Mouse (Mus musculus): ENCODE results near the gene Triap1.
"Not testable (repeated sequence)": the region's sequence is repeated elsewhere in the genome, so short reads cannot be mapped to it uniquely, and the experiment has no call there.

Gene Triap1

GRCm38 (mm10) chr5:115340007-115340406 lies 1.0 kb upstream of the Triap1 start:
- DNase-seq: no peak

DNA sequence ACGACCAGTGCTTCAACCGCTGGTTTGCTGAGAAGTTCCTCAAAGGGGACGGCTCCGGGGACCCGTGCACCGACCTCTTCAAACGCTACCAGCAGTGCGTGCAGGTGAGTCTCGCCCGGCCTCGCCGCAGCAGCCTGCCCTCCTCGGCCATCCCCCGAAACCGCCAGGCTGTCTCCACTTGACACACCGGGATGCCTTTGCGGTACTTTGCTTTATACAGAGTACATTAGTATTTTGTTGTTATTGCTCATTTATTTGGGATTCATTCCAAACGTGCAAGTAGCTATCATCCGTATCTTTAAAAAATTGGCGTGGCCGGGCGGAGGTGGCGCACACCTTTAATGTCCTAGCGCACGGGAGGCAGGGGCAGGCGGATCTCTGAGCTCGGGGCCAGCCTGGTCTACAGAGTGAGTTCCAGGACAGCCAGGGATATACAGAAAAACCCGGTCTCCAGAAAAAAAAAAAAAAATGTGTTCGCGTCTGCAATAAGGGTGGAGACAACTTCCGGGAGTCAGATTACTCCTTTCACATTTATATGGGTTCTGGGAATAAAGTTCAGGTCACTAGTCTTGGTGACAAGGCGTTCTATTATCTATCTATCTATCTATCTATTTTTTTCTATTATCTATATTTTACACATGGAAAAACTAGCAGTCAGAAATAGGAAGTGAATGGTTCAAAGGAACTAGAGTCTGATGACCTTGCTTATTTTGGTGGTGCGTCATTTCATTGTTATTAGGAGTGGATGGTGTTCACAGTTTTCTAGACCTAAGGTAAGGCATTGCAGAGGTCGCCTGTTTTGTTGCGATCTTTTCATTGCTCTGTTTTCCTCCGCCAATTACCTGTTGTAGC lies 515 bp downstream of the Triap1 start:
- no peak for DNase-seq

DNA sequence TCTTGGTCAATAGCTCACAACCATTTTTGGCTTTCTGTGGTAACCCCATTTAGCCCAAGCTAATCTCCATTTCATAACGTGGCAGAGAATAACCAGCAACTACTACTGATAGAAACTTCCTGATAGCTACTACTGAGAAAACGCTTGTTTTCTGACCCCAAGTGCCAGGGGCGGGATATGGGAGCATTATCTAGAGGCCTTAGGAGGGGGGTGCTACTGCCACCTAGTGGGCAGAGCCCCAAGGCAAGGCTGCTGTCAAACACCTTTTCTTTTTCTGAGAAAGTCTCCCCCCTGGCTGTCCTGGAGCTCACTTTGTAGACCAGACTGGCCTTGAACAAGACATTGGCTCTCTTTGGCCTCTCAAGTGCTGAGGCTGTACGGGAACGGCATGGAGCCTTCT lies 6.5 kb downstream of the Triap1 start:
- DNase-seq: peak; percentile 78

GRCm38 (mm10) chr5:115348546-115349224 lies 7.7 kb downstream of the Triap1 start, which contains the start of gene Cox6a1:
Gene Cox6a1 (minus strand): TSS chr5:115348981.
- DNase-seq: peak; percentile 99

DNA sequence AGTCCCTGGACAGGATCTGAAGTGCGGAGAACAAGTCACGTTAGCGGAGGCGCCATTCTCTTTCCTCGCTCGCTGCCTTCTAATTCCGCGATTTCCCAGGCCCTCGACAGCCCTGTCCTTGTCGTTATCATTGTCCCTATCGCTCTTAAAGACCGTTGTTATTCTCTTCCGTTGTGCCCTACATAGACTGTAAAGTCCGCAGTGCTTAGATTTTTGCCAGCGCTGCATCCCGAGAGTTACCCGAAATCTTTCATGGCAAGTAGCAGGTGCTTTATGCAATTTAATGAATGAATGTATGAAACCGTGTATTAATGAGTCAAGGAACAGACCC lies 8.2 kb downstream of the Triap1 start:
- no peak for DNase-seq

GRCm38 (mm10) chr5:115351348-115351747 lies 10.3 kb downstream of the Triap1 start:
- DNase-seq: no peak

GRCm38 (mm10) chr5:115355070-115355469 lies 14.0 kb downstream of the Triap1 start:
- DNase-seq: no peak

- peak; percentile 83 for DNase-seq
These were observed 17.8 kb downstream of the Triap1 start for GRCm38 (mm10) chr5:115358872-115359271.

DNA sequence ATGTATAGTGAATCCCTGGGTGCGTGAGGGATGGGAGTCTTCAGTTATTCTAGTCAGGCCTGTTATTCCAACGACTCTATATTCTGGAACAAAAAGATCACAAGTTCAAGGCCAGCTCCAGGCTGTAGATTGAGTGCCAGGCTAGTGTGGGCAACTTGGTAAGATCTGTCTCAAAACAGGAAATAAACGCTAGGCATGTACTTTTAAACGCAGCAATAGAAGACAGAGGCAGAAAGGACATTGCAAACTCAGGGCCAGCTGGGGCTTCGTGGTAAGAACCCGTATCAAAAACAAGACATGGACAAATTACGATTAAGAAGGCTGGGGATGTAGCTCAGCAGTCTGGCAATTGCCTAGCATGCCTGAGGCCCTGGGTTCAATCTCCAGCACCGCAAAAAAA lies 18.4 kb downstream of the Triap1 start:
- no peak for DNase-seq

- no peak for DNase-seq
These were observed 18.9 kb downstream of the Triap1 start for GRCm38 (mm10) chr5:115359851-115360372.

DNA sequence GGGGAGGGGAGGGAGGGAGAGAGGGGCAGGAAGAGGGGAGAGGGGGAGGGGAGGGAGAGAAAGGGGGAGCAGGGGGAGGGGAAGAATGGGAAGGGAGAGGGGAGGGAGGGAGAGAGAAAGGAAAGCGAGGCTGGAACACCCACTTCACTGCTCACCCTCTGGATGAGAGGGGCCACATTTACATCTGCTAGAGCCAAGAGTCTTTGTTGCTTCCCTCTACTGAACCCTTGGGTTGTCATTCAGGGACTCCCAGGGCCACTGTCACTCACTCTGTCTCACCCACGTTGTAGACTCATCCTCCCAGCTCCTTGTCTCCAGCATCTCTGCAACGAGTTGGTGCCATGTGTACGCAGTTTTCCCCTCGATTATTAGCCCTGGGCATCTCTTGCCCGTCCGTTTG lies 21.2 kb downstream of the Triap1 start:
- no peak for DNase-seq

- DNase-seq: no peak
These were observed 22.0 kb downstream of the Triap1 start for GRCm38 (mm10) chr5:115362819-115363714.

DNA sequence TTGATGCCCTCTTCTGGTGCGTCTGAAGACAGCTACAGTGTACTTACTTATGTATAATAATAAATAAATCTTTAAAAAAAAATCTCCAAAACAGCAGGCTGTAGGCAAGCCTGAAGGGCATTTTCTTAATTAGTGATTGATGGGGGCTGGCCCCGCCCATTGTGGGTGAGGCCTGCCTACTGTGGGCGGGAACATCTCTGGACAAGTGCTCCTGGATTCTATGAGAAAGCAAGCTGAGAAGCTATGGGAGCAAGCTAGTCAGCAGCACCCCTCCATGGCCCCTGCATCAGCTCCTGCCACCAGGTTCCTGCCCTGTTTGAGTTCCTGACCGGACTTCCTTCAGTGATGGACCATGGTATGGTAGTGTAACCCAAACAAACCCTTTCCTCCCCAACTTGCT lies 23.8 kb downstream of the Triap1 start:
- no peak for DNase-seq

GRCm38 (mm10) chr5:115371736-115372135 lies 30.7 kb downstream of the Triap1 start:
- DNase-seq: no peak

GRCm38 (mm10) chr5:115373441-115374203 lies 32.6 kb downstream of the Triap1 start:
- no peak for DNase-seq

DNA sequence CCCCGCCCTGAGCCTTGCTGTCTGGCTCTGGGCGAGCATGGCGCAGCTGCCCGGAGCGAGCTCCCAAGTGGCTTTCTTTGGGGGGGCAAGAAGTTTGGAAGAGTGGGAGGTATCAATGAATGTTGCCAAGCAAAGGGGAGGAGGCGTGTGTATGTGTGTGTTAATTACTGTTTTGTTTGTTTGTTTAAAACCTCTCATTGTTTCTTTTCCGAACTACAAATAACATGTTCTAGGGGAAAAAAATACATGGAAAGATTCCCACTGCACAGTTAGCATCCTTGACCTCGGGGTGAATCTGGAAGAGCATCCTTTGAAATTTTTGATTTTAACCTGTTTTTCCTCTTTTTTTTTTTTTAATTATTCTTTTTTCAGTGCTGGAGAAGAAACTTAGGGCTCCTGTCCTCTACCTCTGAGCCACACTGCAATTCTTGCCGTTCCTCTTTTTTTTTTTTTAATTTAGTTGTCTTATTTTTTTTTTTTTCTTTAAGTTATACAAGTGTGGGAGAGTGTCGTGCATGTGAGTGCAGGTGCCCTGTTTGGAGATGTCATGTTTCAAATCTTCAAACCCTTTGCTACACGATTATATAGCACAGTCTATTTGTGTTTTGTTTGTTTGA lies 33.3 kb downstream of the Triap1 start:
- DNase-seq: no peak

DNA sequence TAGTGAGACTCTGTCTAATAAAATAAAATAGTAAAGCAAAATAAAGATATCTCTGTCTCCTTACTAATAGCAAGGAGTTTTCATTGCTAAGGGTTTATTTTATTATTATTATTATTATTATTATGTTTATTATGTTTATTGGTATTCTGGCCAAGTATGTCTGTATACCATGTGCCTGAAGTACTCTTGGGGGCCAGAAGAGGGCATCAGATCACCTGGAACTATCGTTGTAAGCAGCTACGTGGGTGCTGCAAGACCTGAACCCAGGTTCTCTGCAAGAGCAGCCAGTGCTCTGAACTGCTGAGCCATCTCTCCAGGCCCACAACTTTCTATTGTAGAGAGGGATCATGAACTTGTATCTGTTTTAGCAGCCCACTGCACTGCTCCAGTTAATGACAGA lies 34.4 kb downstream of the Triap1 start:
- DNase-seq: no peak

DNA sequence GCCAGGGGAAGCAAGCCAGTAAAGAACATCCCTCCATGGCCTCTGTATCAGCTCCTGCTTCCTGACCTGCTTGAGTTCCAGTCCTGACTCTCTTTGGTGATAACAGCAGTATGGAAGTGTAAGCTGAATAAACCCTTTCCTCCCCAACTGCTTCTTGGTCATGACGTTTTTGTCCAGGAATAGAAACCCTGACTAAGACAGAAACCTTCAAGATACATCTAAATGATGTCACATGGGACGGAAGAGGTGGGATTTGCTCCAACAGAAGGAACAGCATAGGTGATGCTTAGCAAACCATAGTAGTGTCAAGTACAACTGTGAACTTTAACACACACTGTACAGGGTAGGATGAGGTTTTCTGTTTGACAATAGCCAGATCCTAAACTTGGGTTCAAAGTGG lies 37.9 kb downstream of the Triap1 start:
- DNase-seq: not testable (repeated sequence)

DNA sequence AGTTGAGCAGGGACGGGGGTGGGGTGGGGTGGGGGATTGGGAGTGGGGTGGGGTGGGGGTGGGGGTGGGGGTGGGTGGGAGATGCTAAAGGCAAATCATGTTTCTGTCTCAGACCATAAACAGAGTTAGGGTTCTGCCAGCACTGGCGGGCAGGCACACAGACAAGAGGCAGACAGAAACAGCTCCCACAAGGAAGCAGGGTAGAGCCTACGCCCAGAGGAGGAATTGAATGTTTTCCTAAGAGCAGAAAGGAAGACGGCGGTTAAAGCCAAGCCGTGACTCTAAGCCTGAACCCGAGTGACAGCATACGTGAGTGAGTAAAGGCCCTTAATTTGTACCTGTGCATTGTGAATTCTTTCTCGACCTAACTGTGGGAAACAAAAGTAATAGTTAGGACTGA lies 50.9 kb downstream of the Triap1 start:
- DNase-seq: no peak

- no peak for DNase-seq
These were observed 51.9 kb downstream of the Triap1 start for GRCm38 (mm10) chr5:115392969-115393368.

Data from cerebellum, adult 8-10 months (tissue).